Mouse (Mus musculus) thymus, adult 2 months (tissue): Measurements from ENCODE around the gene Scube2. TPM values are rescaled to one million over a fixed set of nuclear protein-coding genes. Genes with fewer than 3 reads are reported as not detected.

ENCODE experiments used
- DNase-seq: peaks from one replicate; pipeline ENCODE4 v3.0.0; 2021
- H3K27ac ChIP-seq: fragments of 200-500 bp; 2 replicates; pipeline ENCODE4 v1.5.1; 2012; ENCODE audit warnings: low read length, control low read depth; ENCODE audit not compliant: control insufficient read depth, insufficient read depth
- H3K27me3 ChIP-seq: fragments of 200-500 bp; 2 replicates; pipeline ENCODE4 v1.6.1; 2012; ENCODE audit warnings: mild to moderate bottlenecking, low read length, moderate library complexity, mixed read lengths; ENCODE audit not compliant: control insufficient read depth, insufficient read depth
- H3K36me3 ChIP-seq: fragments of 200-500 bp; 2 replicates; pipeline ENCODE4 v1.6.1; 2012; ENCODE audit warnings: mild to moderate bottlenecking, low read length, moderate library complexity; ENCODE audit not compliant: control insufficient read depth, insufficient read depth
- H3K4me1 ChIP-seq: fragments of 200-500 bp; replicated peaks from 2 replicates; pipeline ENCODE4 v1.6.1; 2012; ENCODE audit warnings: low read length; ENCODE audit not compliant: control insufficient read depth, insufficient read depth
- H3K4me3 ChIP-seq: fragments of 200-500 bp; 2 replicates; pipeline ENCODE4 v1.5.1; 2012; ENCODE audit warnings: mild to moderate bottlenecking, low read length, control low read depth, moderate library complexity; ENCODE audit not compliant: control insufficient read depth, insufficient read depth
- CTCF ChIP-seq: fragments of 200-500 bp; IDR thresholded peaks from 2 replicates; pipeline ENCODE4 v1.5.1; 2012; ENCODE audit warnings: mild to moderate bottlenecking, control low read depth, low read length, moderate library complexity, borderline replicate concordance; ENCODE audit not compliant: control insufficient read depth, poor library complexity, insufficient read depth; ENCODE audit errors: extremely low read depth
- POLR2A ChIP-seq: fragments of 200-500 bp; IDR thresholded peaks from 2 replicates; pipeline ENCODE4 v1.6.1; 2012; ENCODE audit warnings: mild to moderate bottlenecking, low read length, control low read depth, moderate library complexity; ENCODE audit not compliant: control insufficient read depth, poor library complexity, insufficient read depth; ENCODE audit errors: extremely low read depth
- WGBS: fragments of 180-500 bp; shearing (Covaris S2); methylation state at CpG from one replicate; pipeline ENCODE4 v1.1.7; 2018; 5-methylcytosine and 5-hydroxymethylcytosine counted together
- polyA plus RNA-seq: library from polyadenylated mRNA; depleted of rRNA; stranded (reverse); fragments of >200 nt; gene quantifications from 2 replicates; pipeline ENCODE4 v1.2.3, GENCODE M21; 2012

Scube2 gene
- polyA plus RNA-seq, 1 experiment = 0.34 TPM

GRCm38 (mm10) chr7:109860162-109860561 is 5.3 kb downstream of the Scube2 start:
- H3K27ac ChIP-seq = no peak overlapping the region
- TF ChIP-seq CTCF (no peak), POLR2A (no peak)
- no peaks in the 10 kb centered on the region for H3K4me1 ChIP-seq
- 94% methylated on average over 7 of the region's 7 CpGs for WGBS
- H3K27me3 ChIP-seq = peaks cover 7% of the 10 kb centered on the region; the same call in 1 of the 2 replicates
- H3K4me3 ChIP-seq = no peak overlapping the region
- DNase-seq = no peak
- H3K36me3 ChIP-seq = no peaks in the 10 kb centered on the region

DNA sequence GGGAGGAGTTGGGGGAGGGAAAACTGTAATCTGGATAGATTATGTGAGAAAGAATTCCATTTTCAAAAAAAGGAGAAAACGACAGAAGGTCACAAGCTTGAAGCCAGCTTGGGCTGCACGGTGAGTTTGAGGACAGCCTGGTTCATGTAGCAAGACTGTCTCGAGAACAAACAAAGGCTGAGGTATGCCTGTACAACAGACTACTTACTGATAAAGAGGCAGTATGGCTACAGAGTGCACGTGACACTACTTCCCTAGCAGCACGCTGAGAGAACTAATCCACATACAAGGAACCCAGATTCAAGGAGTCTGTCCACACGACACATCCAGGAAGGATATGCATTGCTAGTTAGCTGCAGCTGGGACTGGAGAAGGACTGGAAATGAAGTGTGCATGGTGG is 6.1 kb downstream of the Scube2 start:
- H3K4me3 ChIP-seq = no peak overlapping the region
- H3K27me3 ChIP-seq = peaks cover 6% of the 10 kb centered on the region; the same call in 1 of the 2 replicates
- no peak overlapping the region for H3K27ac ChIP-seq
- TF ChIP-seq CTCF (no peak), POLR2A (no peak)
- H3K4me1 ChIP-seq = no peaks in the 10 kb centered on the region
- H3K36me3 ChIP-seq = no peaks in the 10 kb centered on the region
- WGBS = 58% methylated on average over 6 of the region's 6 CpGs
- no peak for DNase-seq

DNA sequence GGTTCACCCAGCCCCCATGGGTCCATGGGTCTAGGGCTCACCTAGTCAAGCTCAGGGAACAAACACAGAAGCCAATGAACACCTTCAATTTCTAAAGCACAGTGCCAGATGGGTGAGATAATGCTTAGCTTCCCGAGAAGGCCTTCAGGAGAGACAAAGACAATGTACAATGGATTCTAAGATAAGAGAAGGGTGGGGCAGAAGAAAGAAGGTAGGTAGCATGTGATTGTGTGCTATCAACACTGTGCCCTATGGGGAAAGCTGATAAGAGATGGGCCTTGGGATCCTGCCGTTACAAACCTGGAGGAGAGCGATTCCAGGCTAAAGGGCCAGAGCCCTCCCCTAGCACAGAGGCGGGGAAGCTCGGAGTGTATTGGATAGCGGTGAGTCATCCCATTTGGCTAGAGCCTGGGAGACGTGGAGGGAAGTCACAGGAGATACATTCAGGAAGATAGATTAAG is 12.7 kb downstream of the Scube2 start:
- no peak for DNase-seq
- WGBS = 87% methylated on average over 7 of the region's 7 CpGs
- Histone ChIP-seq H3K27ac (no peak overlapping the region), H3K4me3 (no peak overlapping the region), H3K27me3 (no peaks in the 10 kb centered on the region), H3K4me1 (no peaks in the 10 kb centered on the region), H3K36me3 (no peaks in the 10 kb centered on the region)
- TF ChIP-seq CTCF = no peak
- no peak for TF ChIP-seq POLR2A

DNA sequence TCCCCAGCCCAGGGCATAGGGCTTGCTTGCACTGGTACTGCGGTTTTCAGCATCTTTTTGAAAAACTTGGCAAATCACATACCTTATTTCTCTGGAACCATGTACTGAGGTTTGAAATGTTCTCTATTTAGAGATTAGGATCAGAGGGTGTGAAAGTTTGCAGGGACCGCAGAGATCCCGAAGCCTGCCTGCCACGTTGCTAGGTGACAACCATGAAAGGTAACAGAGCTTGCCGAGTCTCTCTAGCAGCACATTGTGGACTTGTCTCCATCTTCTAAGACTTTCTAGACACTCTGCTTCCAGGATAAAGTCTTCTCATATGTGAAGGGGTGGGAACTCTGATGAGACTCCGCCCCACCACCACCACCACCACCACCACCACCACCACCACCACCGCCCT is 13.5 kb downstream of the Scube2 start:
- Histone ChIP-seq H3K36me3 (no peaks in the 10 kb centered on the region), H3K27ac (no peak overlapping the region), H3K4me1 (no peaks in the 10 kb centered on the region), H3K4me3 (no peak overlapping the region), H3K27me3 (no peaks in the 10 kb centered on the region)
- 94% methylated on average over 7 of the region's 7 CpGs for WGBS
- DNase-seq = no peak
- TF ChIP-seq CTCF = no peak
- TF ChIP-seq POLR2A = no peak

GRCm38 (mm10) chr7:109850531-109850930 is 14.9 kb downstream of the Scube2 start:
- WGBS = 84% methylated on average over 3 of the region's 3 CpGs
- Histone ChIP-seq H3K27me3 (no peaks in the 10 kb centered on the region), H3K36me3 (no peaks in the 10 kb centered on the region), H3K4me3 (no peak overlapping the region), H3K4me1 (no peaks in the 10 kb centered on the region), H3K27ac (no peak overlapping the region)
- no peak for TF ChIP-seq CTCF
- no peak for DNase-seq

- Histone ChIP-seq H3K4me1 (no peaks in the 10 kb centered on the region), H3K4me3 (no peak overlapping the region), H3K27ac (no peak overlapping the region), H3K36me3 (no peaks in the 10 kb centered on the region), H3K27me3 (no peaks in the 10 kb centered on the region)
- DNase-seq = no peak
- TF ChIP-seq CTCF (no peak), POLR2A (no peak)
- WGBS = 81% methylated on average over 8 of the region's 8 CpGs
Measured at GRCm38 (mm10) chr7:109849750-109850434, 15.6 kb downstream of the Scube2 start.
